28 mouse cellular contexts compared by ENCODE assay signal in the genomic region with DNA sequence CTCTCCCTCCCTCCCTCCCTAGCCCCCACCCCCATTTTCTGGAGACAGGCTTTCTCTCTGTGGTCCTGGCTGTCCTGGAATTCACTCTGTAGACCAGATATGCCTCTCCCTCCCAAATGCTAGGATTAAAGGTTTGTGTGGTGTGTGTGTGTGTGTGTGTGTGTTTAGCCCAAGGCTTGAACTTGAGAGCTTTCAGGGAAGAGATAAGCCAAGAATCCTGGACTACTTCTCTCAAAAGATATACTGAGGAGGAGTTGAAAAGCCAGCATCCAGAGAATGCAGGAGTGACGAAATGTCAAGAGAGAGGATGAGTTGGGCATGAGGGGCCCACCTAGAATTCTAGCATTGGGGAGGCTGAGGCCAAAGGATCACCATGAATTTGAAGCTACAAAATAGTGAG. TPM values are rescaled to one million over a fixed set of nuclear protein-coding genes. Genes with fewer than 3 reads are reported as not detected.
DNase-seq lines count a peak whose midpoint lies in the region; ATAC-seq and TF ChIP-seq lines count a peak whose summit lies in the region.
"Had no signal": no experiment of that assay in that cellular context is flagged by ENCODE, and none has a peak within 500 bp of the region (broad histone marks: within the 10 kb centered on the region; RNA-seq: fewer than 3 reads in every experiment).

No protein-coding gene starts in this region.

- no peak for TF ChIP-seq EP300 in heart, postnatal 0 days (IDR thresholded peaks at IDR 0.05; ENCODE audit: low read depth)

- intact Hi-C loops in heart, postnatal 36 days (cut with DNase I): no loop called here

- no peaks in the 10 kb centered on the region for H3K9me3 ChIP-seq in heart, embryonic 11.5 days (replicated peaks; ENCODE audit: control insufficient read depth, low read length)
- H3K9me3 ChIP-seq in heart, embryonic 14.5 days (ENCODE audit: control insufficient read depth, low read length): no peaks in the 10 kb centered on the region
- no peaks in the 10 kb centered on the region for H3K9me3 ChIP-seq in heart, postnatal 0 days (replicated peaks; ENCODE audit: control insufficient read depth, low read length)
- H3K9me3 ChIP-seq: embryonic facial prominence, embryonic 10.5 days; embryonic facial prominence, embryonic 13.5 days; forebrain, embryonic 12.5 days; forebrain, embryonic 15.5 days had no signal

- WGBS in heart, embryonic 11.5 days (ENCODE audit: insufficient replicate concordance): 34% methylated on average over 1 of the region's 1 CpGs
- 29% methylated on average over 1 of the region's 1 CpGs for WGBS in heart, embryonic 14.5 days
- 35% methylated on average over 1 of the region's 1 CpGs for WGBS in heart, postnatal 0 days

- TF ChIP-seq CTCF in heart, postnatal 0 days (IDR thresholded peaks at IDR 0.05; ENCODE audit: low read depth): no peak

- H3K27me3 ChIP-seq in heart, embryonic 11.5 days (ENCODE audit: control insufficient read depth, insufficient read depth, low read length): no peaks in the 10 kb centered on the region
- H3K27me3 ChIP-seq in heart, embryonic 14.5 days (ENCODE audit: control insufficient read depth, insufficient read depth, low read length): no peaks in the 10 kb centered on the region
- no peaks in the 10 kb centered on the region for H3K27me3 ChIP-seq in heart, postnatal 0 days (ENCODE audit: control insufficient read depth, insufficient read depth, low read length)
- H3K27me3 ChIP-seq: CH12.LX; embryonic facial prominence, embryonic 13.5 days; forebrain, embryonic 12.5 days; forebrain, embryonic 15.5 days had no signal

- no peak for DNase-seq in heart, adult 11 months
- no peak for DNase-seq in heart, adult 8-10 months (ENCODE audit: low spot score)
- DNase-seq in heart, postnatal 0 days (ENCODE audit: low spot score): no peak
- no peak for DNase-seq in heart, postnatal 36 days
- DNase-seq: adrenal gland, adult 8-10 months; adrenal gland, postnatal 25 days; B cell, adult 2 months; cerebellum, adult 11-12 months; cerebellum, adult 8-10 months; cerebellum, postnatal 10 days; cerebellum, postnatal 36 days; embryo, embryonic 11 days; gastrocnemius, postnatal 25 days; kidney, adult 18-20 months; kidney, adult 9 months had no signal

- no peak overlapping the region for H3K4me3 ChIP-seq in heart, embryonic 11.5 days (ENCODE audit: low read depth, low read length)
- H3K4me3 ChIP-seq in heart, embryonic 14.5 days (ENCODE audit: control insufficient read depth in 1 of 2, insufficient read depth in 1 of 2, low read depth in 1 of 2, low read length in 2 of 2): no peak overlapping the region
- no peak overlapping the region for H3K4me3 ChIP-seq in heart, postnatal 0 days (ENCODE audit: low read depth, low read length)
- H3K4me3 ChIP-seq: embryonic facial prominence, embryonic 10.5 days; embryonic facial prominence, embryonic 13.5 days; erythroblast, embryonic 14.5 days; forebrain, embryonic 12.5 days; forebrain, embryonic 15.5 days had no signal

- H3K4me2 ChIP-seq in heart, embryonic 11.5 days: peak overlapping the region; percentile 14; the same call in 1 of the 2 replicates
- H3K4me2 ChIP-seq in heart, embryonic 14.5 days (ENCODE audit: low read length): no peak overlapping the region
- H3K4me2 ChIP-seq in heart, postnatal 0 days (ENCODE audit: low read depth, low read length): no peak overlapping the region
- H3K4me2 ChIP-seq: embryonic facial prominence, embryonic 13.5 days; forebrain, embryonic 12.5 days; forebrain, embryonic 15.5 days; hindbrain, embryonic 14.5 days had no signal

- no peaks in the 10 kb centered on the region for H3K36me3 ChIP-seq in heart, embryonic 11.5 days (ENCODE audit: control insufficient read depth, insufficient read depth, low read length)
- no peaks in the 10 kb centered on the region for H3K36me3 ChIP-seq in heart, embryonic 14.5 days (ENCODE audit: control insufficient read depth, insufficient read depth, low read length)
- H3K36me3 ChIP-seq in heart, postnatal 0 days (replicated peaks; ENCODE audit: control insufficient read depth, insufficient read depth, low read length): no peaks in the 10 kb centered on the region
- H3K36me3 ChIP-seq: embryonic facial prominence, embryonic 10.5 days; embryonic facial prominence, embryonic 13.5 days; forebrain, embryonic 12.5 days; forebrain, embryonic 15.5 days had no signal

- no peak overlapping the region for H3K9ac ChIP-seq in heart, embryonic 11.5 days (ENCODE audit: low read depth, low read length)
- no peak overlapping the region for H3K9ac ChIP-seq in heart, embryonic 14.5 days (ENCODE audit: low read length)
- H3K9ac ChIP-seq in heart, postnatal 0 days (replicated peaks; ENCODE audit: low read depth, low read length): no peak overlapping the region
- H3K9ac ChIP-seq: embryonic facial prominence, embryonic 13.5 days; forebrain, embryonic 12.5 days; forebrain, embryonic 15.5 days; hindbrain, embryonic 14.5 days had no signal

- H3K4me1 ChIP-seq in heart, embryonic 11.5 days (ENCODE audit: control insufficient read depth, insufficient read depth, low read length): peaks cover 10% of the 10 kb centered on the region
- peaks cover 7 to 10% of the 10 kb centered on the region in 2 experiments for H3K4me1 ChIP-seq in heart, embryonic 14.5 days (ENCODE audit: control insufficient read depth in 2 of 2, insufficient read depth in 2 of 2, low read length in 2 of 2)
- 0 out of 2 replicates have a peak, but pooled peaks cover 3% of the 10 kb centered on the region for H3K4me1 ChIP-seq in heart, postnatal 0 days (ENCODE audit: control insufficient read depth, insufficient read depth)
- H3K4me1 ChIP-seq: embryonic facial prominence, embryonic 10.5 days; embryonic facial prominence, embryonic 13.5 days; forebrain, embryonic 12.5 days; forebrain, embryonic 15.5 days had no signal

- no peak for ATAC-seq in heart, embryonic 11.5 days (replicated peaks; ENCODE audit: insufficient number of reproducible peaks, low FRiP score, low TSS enrichment)
- ATAC-seq in heart, embryonic 14.5 days (ENCODE audit: insufficient number of reproducible peaks, insufficient read depth, low FRiP score, low read depth): peak; percentile 56; the same call in 1 of the 2 replicates
- ATAC-seq in heart, postnatal 0 days (ENCODE audit: insufficient read depth, low read depth): peak; percentile 30; the same call in 1 of the 2 replicates
- ATAC-seq: forebrain, embryonic 15.5 days; hindbrain, postnatal 0 days had no signal

- no peak overlapping the region; the same call in 1 of the 2 replicates for H3K27ac ChIP-seq in heart, embryonic 11.5 days (ENCODE audit: low read depth, low read length)
- no peak overlapping the region; a peak in 1 of 4 replicates for H3K27ac ChIP-seq in heart, embryonic 14.5 days (replicated peaks in 1 of 2; ENCODE audit: control insufficient read depth in 1 of 2, insufficient read depth in 1 of 2, low read depth in 2 of 2, low read length in 2 of 2)
- no peak overlapping the region for H3K27ac ChIP-seq in heart, postnatal 0 days (ENCODE audit: low read depth)
- H3K27ac ChIP-seq: embryonic facial prominence, embryonic 10.5 days; embryonic facial prominence, embryonic 13.5 days; forebrain, embryonic 12.5 days; forebrain, embryonic 15.5 days; hindbrain, embryonic 14.5 days; hindbrain, postnatal 0 days had no signal

RNA-seq across cellular contexts. Expression of gene E4f1, which starts 7.2 kb away (rescaled TPM):
- 14.0 and 17.6 TPM in 2 replicates for polyA plus RNA-seq in heart, embryonic 11.5 days (2014; fragmentation: Nextera tagmentation; extraction: Ambion mirVana)
- polyA plus RNA-seq in heart, embryonic 14.5 days (2014; fragmentation: Nextera tagmentation; extraction: Ambion mirVana): 16.0 and 17.6 TPM in 2 replicates
- 10 to 100 TPM; 11.2 to 14.7 (median 11.9) TPM for total RNA-seq in heart, adult 8-10 months (2022)
- 19.6 and 20.6 TPM in 2 replicates for total RNA-seq in heart, postnatal 0 days (2014; rRNA removed; ENCODE audit: low replicate concordance)
- polyA plus RNA-seq in heart, postnatal 0 days (2015; fragmentation: Nextera tagmentation; extraction: Ambion mirVana): 14.0 and 17.8 TPM in 2 replicates
- 10 to 100 TPM; 11.0 to 12.4 TPM for total RNA-seq in heart, postnatal 36 days (2021)

RNA-seq across cellular contexts. Expression of gene Pgp, which starts 7.3 kb away (rescaled TPM):
- 75.8 and 77.2 TPM in 2 replicates for polyA plus RNA-seq in heart, embryonic 11.5 days (2014; fragmentation: Nextera tagmentation; extraction: Ambion mirVana)
- 65.7 and 66.6 TPM in 2 replicates for polyA plus RNA-seq in heart, embryonic 14.5 days (2014; fragmentation: Nextera tagmentation; extraction: Ambion mirVana)
- 10 to 100 TPM; 39.9 to 44.4 (median 41.4) TPM for total RNA-seq in heart, adult 8-10 months (2022)
- 48.4 and 62.3 TPM in 2 replicates for total RNA-seq in heart, postnatal 0 days (2014; rRNA removed; ENCODE audit: low replicate concordance)
- polyA plus RNA-seq in heart, postnatal 0 days (2015; fragmentation: Nextera tagmentation; extraction: Ambion mirVana): 65.8 and 70.6 TPM in 2 replicates
- total RNA-seq in heart, postnatal 36 days (2021): 10 to 100 TPM; 39.1 to 41.9 TPM

RNA-seq across cellular contexts. Expression of gene Bricd5, which starts 10.8 kb away (rescaled TPM):
- polyA plus RNA-seq in heart, embryonic 11.5 days (2014; fragmentation: Nextera tagmentation; extraction: Ambion mirVana): 0.21 and 0.42 TPM in 2 replicates
- polyA plus RNA-seq in heart, embryonic 14.5 days (2014; fragmentation: Nextera tagmentation; extraction: Ambion mirVana): not detected in 2 replicates
- under 1 TPM in 2 of 4 experiments, not detected in 2; 0.28 to 0.31 TPM for total RNA-seq in heart, adult 8-10 months (2022)
- total RNA-seq in heart, postnatal 0 days (2014; rRNA removed; ENCODE audit: low replicate concordance): not detected in 2 replicates
- polyA plus RNA-seq in heart, postnatal 0 days (2015; fragmentation: Nextera tagmentation; extraction: Ambion mirVana): not detected in 2 replicates
- total RNA-seq in heart, postnatal 36 days (2021): not detected
- total RNA-seq: gastrocnemius, adult 8-10 months; gastrocnemius, postnatal 25 days; heart, postnatal 25 days had no signal
- polyA plus RNA-seq: embryonic facial prominence, embryonic 13.5 days; erythroblast, embryonic 14.5 days; forebrain, embryonic 12.5 days; forebrain, embryonic 15.5 days; inflammation-experienced regulatory T-cells, adult 6 months had no signal

RNA-seq across cellular contexts. Expression of gene Mlst8, which starts 15.9 kb away (rescaled TPM):
- 17.5 and 20.9 TPM in 2 replicates for polyA plus RNA-seq in heart, embryonic 11.5 days (2014; fragmentation: Nextera tagmentation; extraction: Ambion mirVana)
- polyA plus RNA-seq in heart, embryonic 14.5 days (2014; fragmentation: Nextera tagmentation; extraction: Ambion mirVana): 15.2 and 17.5 TPM in 2 replicates
- total RNA-seq in heart, adult 8-10 months (2022): 10 to 100 TPM; 10.5 to 11.8 (median 11.0) TPM
- total RNA-seq in heart, postnatal 0 days (2014; rRNA removed; ENCODE audit: low replicate concordance): 12.4 and 44.9 TPM in 2 replicates
- polyA plus RNA-seq in heart, postnatal 0 days (2015; fragmentation: Nextera tagmentation; extraction: Ambion mirVana): 10.1 and 11.5 TPM in 2 replicates
- 1 to 10 TPM; 8.1 to 9.0 TPM for total RNA-seq in heart, postnatal 36 days (2021)

RNA-seq across cellular contexts. Expression of gene Dnase1l2, which starts 20.0 kb away (rescaled TPM):
- polyA plus RNA-seq in heart, embryonic 11.5 days (2014; fragmentation: Nextera tagmentation; extraction: Ambion mirVana): 0.86 and 1.6 TPM in 2 replicates
- 1.5 and 2.4 TPM in 2 replicates for polyA plus RNA-seq in heart, embryonic 14.5 days (2014; fragmentation: Nextera tagmentation; extraction: Ambion mirVana)
- 1 to 10 TPM in 3 of 4 experiments, under 1 TPM in 1; 0.91 to 1.4 (median 1.1) TPM for total RNA-seq in heart, adult 8-10 months (2022)
- total RNA-seq in heart, postnatal 0 days (2014; rRNA removed; ENCODE audit: low replicate concordance): 1.9 and 4.5 TPM in 2 replicates
- polyA plus RNA-seq in heart, postnatal 0 days (2015; fragmentation: Nextera tagmentation; extraction: Ambion mirVana): 0.36 and 0.44 TPM in 2 replicates
- total RNA-seq in heart, postnatal 36 days (2021): 1 to 10 TPM; 1.1 to 1.4 TPM
